Mouse (Mus musculus) ES-E14 (cell line): ENCODE results near the gene Pigm.

ENCODE experiments used
- CHD2 ChIP-seq: IDR thresholded peaks from 2 replicates; pipeline ENCODE4 v1.6.1; 2014; ENCODE audit warnings: mild to moderate bottlenecking, low read depth, low read length, inconsistent platforms
- HCFC1 ChIP-seq: IDR thresholded peaks from 2 replicates; pipeline ENCODE4 v1.6.1; 2012; ENCODE audit warnings: low read length, inconsistent platforms, borderline replicate concordance; ENCODE audit not compliant: insufficient read depth
- MAFK ChIP-seq: IDR thresholded peaks from 2 replicates; pipeline ENCODE4 v1.6.1; 2014; ENCODE audit warnings: mild to moderate bottlenecking, low read depth, low read length, inconsistent platforms; ENCODE audit not compliant: insufficient read depth
- ZC3H11A ChIP-seq: IDR thresholded peaks from 2 replicates; pipeline ENCODE4 v1.6.1; 2012; ENCODE audit warnings: low read depth, mild to moderate bottlenecking, inconsistent platforms, low read length, borderline replicate concordance
- ZNF384 ChIP-seq: IDR thresholded peaks from 2 replicates; pipeline ENCODE4 v1.6.1; 2012; ENCODE audit warnings: low read depth, low read length, inconsistent platforms

DNA sequence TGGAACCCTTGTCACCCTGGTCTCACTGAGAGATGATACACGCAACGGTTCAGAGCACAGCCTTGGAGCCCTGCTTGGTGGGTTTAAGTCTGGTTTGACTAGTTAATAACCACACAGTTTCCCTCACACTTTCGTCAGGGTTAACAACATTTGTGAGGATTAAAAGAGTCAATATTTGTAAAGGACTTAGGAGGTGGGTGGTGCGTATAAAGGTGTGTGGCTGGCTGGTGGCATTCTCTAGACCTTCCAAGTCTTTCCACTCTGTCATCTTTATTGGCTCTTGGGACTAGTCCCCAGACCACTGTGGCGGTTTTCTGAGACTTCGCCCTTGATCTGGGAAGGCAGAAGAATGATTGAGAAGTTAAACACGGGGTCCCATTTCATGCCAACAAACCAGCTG lies 31.5 kb upstream of the Pigm start:
- TF ChIP-seq ZC3H11A (no peak), MAFK (no peak), HCFC1 (no peak), ZNF384 (no peak), CHD2 (no peak)
